Mouse (Mus musculus) cerebellum, adult 11-12 months (tissue): ENCODE results near the gene Ccdc89.

Experiments
- DNase-seq: peaks from one replicate; pipeline ENCODE4 v3.0.0; 2022

Ccdc89 gene

DNA sequence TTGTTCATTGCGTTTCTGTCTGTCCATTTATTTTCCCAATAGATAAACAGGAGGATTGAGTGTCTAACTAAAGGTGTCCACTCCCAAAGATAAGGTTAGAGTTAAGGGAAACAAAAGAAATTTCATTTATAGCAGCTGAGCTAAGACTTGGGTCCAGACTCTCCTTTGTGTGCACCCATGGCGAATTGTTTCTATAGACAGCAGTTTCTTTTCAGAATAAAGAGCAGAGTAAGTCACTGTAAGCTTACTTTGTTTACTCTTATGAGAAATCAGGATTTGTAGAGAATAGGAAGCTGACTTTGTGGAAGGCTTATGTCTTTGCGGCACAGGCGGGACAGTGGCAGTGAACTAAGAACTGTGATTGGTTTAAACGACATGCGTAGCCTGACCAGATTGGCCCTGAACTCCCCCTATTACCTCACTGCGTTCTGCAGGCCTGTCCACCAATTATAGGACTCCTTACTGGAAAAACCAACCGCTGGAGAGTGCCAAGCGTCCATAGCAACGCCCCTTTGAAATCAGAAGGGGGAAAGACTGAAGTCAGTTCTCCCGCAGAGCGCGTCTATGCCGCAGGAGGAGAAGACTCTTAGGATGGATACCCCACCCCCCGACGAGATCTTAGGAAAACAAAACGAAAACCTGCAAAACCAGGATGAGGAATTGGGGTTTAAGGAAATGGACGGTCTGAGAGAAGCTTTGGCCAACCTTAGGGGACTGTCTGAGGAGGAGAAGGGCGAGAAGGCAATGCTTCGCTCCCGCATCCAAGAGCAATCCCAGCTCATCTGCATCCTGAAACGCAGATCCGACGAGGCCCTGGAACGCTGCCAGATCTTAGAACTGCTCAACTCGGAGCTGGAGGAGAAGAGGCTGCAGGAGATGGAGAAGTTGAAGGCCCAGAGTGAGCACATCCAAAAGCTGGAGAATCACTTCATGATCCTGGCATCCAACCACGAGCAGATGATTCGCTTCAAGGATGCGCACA, at the start of gene Ccdc89:
Ccdc89 (plus strand) TSS at position 558 of the 982 bp plus-strand sequence.
- DNase-seq = peak; percentile 88

- DNase-seq = no peak
Observed at GRCm38 (mm10) chr7:90384411-90384810, 42.0 kb upstream of the Ccdc89 start.

DNA sequence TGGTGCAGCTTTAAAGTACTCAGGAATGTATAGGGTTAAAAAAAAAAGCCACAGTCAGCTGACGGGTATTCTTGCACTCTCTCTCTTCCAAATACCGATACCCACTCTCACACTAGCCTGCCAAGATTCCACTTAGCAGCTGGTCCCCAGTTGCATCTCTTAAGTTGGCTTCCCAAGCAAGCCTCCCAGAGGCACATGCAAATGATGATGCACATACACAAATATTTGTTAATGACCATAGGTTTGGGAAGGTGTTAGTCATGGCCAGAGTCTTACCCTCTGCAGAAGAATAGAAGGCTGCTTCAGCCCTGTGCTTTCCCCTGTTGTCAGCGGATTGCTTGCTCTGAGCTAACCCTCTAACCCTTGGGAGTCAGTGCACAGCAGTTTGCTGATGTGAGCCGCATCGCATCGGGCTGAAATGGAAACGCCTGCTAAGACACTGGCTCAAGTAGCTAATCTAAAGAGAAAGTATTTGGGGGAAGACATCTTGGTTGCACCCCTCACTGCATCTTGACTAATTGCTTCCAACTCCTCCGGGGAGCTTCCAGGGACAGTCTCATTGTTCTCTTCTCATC, 39.4 kb upstream of the Ccdc89 start:
- DNase-seq = no peak

GRCm38 (mm10) chr7:90389765-90390164, 36.6 kb upstream of the Ccdc89 start:
- DNase-seq = no peak

DNA sequence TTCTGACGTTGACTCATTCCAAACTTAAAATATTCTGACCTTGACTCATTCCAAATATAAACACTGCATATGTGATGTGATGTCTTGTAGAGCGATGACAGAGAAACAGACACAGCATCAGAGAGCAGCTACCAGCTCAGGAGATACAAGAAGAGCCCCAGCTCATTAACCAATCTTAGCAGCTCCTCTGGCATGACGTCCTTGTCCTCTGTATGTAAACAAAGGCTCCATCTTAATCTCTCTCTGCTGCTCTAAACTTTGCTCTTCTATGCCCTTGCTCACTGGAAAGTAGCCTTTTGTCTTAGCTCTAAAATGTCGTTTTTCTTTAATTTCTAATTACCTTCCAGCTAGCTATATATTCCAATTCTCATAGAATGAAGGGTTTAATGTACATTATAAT, 31.3 kb upstream of the Ccdc89 start:
- no peak for DNase-seq

DNA sequence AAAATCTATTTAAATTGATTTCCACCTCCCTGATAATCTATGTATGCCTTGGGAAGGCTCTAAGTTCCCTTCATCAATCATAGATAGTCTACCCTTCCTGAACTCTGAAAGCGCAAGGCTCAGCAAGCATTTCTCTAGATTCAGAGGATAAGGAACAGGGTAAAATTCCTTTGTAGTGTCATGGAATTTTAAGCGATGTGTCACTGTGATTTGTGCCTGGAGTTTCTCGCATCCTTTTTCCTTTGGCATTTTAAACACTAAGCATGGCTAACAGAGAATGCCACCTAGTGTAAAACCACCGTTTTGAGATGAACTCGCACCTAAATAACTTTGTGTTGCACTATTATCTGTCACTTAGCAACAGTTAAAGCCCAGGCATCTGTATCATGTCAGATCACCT, 30.4 kb upstream of the Ccdc89 start:
- no peak for DNase-seq

DNA sequence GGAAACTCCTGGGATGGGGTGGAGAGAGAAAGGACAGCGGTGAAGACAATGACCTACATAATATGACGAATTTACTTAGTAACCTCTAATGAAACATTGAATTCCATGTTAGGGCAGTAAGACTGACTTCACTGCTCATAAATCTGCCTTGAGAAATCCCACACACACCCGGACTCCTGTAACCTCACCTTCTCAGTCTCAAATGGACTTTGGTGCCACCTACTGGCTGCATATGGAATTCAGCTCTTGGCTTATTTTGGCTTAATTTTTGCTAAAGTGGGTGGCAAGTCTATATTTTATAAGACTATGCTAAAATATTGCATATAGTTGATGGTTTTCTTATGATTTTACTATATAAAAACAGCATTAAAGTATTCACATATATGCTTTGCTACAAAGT, 16.4 kb upstream of the Ccdc89 start:
- DNase-seq = peak; percentile 29

GRCm38 (mm10) chr7:90427006-90427405, 629 bp downstream of the Ccdc89 start:
- peak; percentile 42 for DNase-seq

DNA sequence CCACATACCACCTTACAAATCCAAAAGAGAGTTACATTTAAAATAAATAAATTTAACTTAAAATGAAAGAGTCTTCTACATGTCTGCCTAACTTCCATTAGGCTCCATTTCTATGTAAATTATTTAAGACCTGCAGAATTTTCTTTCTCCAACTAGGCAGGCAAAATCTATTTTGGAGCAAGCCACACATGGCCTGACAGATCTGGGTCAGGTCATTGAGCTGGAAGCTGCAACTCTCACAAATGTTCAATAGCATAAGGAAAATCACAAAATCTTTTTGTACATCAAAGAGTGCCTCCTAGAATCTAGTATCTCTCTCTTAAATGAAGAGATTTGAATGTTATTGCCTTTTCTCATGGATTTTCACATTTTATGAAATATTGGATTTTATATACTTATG, 5.8 kb downstream of the Ccdc89 start:
- DNase-seq = no peak

DNA sequence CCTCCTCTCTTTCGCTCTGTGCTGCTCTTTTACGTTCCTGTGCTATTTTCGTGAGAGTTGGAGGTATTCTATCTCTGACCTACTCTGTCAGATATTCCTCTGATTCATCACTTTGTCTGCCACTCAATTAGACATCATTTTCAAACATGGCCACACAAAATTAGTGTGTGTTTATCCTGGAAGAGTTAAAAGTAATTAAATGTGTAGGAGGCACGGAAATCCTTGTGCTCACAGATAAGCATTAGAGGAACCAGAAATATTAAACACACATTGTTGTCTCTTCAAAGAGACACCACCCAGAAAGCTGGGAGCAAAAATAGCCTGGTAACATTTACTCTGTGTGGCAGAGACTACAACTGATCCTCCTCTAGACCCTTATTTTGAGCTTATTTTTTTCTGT, 13.7 kb downstream of the Ccdc89 start:
- DNase-seq = no peak

- DNase-seq = no peak
Observed at GRCm38 (mm10) chr7:90442070-90442469, 15.7 kb downstream of the Ccdc89 start.

DNA sequence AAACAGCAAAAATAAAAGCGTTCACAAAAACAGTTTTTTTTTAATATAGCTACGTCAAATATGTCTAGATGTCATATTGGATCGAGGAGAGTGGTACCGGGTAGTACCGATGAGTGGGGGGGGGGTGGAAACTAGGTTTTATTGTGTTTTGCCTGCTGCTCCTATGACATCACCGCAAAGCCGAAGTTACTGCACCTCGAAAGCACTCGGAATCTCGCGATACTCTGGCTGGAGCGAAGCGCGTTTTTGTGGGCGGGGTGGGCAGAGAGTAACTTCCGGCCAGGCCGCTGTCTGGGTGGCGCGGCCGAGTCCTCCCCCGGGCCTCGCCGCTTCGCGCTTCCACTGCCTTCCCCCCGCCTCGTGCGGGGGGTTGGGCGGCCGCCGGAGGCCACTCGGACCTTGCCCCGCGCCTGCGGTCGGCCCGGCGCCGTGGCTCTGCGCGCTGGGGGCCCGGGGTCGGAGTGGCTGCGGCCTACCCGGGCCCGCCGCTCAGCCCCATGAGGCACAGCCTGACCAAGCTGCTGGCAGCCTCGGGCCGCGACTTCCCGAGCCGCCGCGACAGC, 16.2 kb downstream of the Ccdc89 start, which contains the start of gene Crebzf:
Crebzf (plus strand) TSS at position 212 of the 563 bp plus-strand sequence.
- peak; percentile 96 for DNase-seq

- peak; percentile 82 for DNase-seq
Observed at GRCm38 (mm10) chr7:90443101-90444091, 17.0 kb downstream of the Ccdc89 start.

- no peak for DNase-seq
Observed at GRCm38 (mm10) chr7:90444206-90444605, 17.8 kb downstream of the Ccdc89 start.

- DNase-seq = no peak
Observed at GRCm38 (mm10) chr7:90456149-90456844, 29.9 kb downstream of the Ccdc89 start.

DNA sequence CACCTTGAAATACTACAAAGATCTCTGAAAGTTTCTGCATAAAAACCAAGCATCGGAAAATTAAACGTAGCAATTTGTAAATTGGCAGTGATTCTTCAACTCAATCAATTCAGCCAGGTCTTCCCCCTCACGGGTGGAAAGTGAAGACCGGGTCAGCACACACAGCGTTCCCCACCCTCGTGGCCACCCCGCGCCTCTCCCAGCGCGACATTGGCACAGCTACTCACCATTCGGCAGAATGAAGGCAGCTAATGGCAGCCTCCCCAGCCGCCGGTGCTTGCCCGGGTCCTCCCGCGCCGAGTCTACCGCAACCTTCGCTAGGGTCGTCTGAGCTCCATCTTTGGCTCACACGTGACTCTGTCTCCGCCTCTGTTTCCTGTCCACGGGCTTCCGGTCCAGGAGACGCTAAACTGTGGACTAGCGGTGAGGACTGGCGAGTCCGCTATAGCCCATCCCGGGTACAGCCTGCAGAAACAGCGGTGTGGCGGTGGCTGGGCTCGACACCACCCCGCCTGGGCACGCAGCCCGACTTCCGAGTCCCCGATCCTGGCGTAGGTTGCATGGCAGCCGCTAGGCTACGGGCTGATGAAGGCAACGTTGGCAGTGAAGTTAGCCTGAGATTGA, 30.6 kb downstream of the Ccdc89 start, which contains the start of gene Tmem126a:
Tmem126a (minus strand) TSS at position 385 of the 624 bp plus-strand sequence.
- peak; percentile 86 for DNase-seq

DNA sequence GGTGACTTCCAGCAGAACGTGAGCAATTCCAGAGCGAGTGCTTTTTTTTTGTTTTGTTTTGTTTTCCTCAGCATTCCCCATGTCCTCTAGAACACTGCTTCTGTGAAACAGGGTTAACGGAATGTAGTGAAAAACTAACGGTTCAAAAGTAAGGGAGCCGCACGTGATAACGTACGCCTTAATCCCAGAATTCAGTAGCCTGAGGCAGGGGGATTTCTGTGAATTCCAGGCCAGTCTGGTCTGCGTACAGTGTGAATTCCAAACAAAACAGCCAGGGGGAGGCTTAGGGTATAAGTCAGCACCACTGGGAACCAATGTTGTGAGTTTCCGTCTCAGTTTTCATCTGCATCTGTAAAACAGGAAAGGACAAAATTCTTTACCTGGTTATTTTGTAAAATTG, 31.1 kb downstream of the Ccdc89 start:
- DNase-seq = no peak

GRCm38 (mm10) chr7:90460330-90460729, 34.0 kb downstream of the Ccdc89 start:
- DNase-seq = no peak

- no peak for DNase-seq
Observed at GRCm38 (mm10) chr7:90460930-90461329, 34.6 kb downstream of the Ccdc89 start.

GRCm38 (mm10) chr7:90461441-90461840, 35.1 kb downstream of the Ccdc89 start:
- no peak for DNase-seq

DNA sequence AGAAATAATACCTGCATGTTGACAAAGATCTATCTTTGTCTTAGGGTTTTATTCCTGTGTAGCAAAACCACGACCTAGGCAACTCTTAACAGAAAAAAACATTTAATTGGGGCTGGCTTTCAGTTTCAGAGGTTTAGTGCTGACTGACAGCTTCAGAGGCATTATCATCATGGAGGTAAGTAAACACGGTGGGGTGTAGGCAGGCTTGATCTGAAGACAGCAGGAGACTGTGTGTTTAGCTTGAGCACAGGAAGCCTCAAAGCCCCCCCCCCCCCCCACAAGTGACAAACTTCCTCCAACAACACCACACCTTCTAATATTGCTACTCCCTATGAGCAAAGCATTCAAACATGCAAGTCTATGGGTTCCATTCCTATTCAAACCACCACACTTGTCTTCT, 47.1 kb downstream of the Ccdc89 start:
- no peak for DNase-seq
